Mouse (Mus musculus) forebrain, embryonic 14.5 days (tissue): ENCODE results near the gene Hoxa4. TPM values are rescaled to one million over a fixed set of nuclear protein-coding genes. Genes with fewer than 3 reads are reported as not detected.

Experiments used
- ATAC-seq: fragments of 200-750 bp; cut with Nextera tagmentation; 2 replicates; pipeline ENCODE4 v1.8.0; 2017; ENCODE audit warnings: mild to moderate bottlenecking, moderate library complexity
- DNase-seq: peaks from one replicate; pipeline ENCODE4 v3.0.0-alpha.2; 2015; ENCODE audit warnings: low spot score
- H3K27ac ChIP-seq: fragments of 300-500 bp; sonication (generic); 2 replicates; pipeline ENCODE4 v1.5.1; 2014; ENCODE audit warnings: low read depth, mild to moderate bottlenecking, control low read depth, low read length, moderate library complexity
- H3K27me3 ChIP-seq: fragments of 300-500 bp; sonication (generic); replicated peaks from 2 replicates; pipeline ENCODE4 v1.6.1; 2014; ENCODE audit warnings: low read length, control low read depth, mixed read lengths; ENCODE audit not compliant: control insufficient read depth, insufficient read depth
- H3K36me3 ChIP-seq: fragments of 300-500 bp; sonication (generic); 2 replicates; pipeline ENCODE4 v1.6.1; 2014; ENCODE audit warnings: low read length, control low read depth; ENCODE audit not compliant: control insufficient read depth, insufficient read depth
- H3K4me1 ChIP-seq: fragments of 300-500 bp; sonication (generic); 2 replicates; pipeline ENCODE4 v1.6.1; 2014; ENCODE audit warnings: antibody characterized with exemption, low read length, control low read depth; ENCODE audit not compliant: control insufficient read depth, insufficient read depth
- H3K4me2 ChIP-seq: fragments of 300-500 bp; sonication (generic); 2 replicates; pipeline ENCODE4 v1.6.1; 2014; ENCODE audit warnings: mild to moderate bottlenecking, control low read depth, low read length
- H3K4me3 ChIP-seq: fragments of 300-500 bp; sonication (generic); 2 replicates; pipeline ENCODE4 v1.5.1; 2014; ENCODE audit warnings: low read depth, low read length, control low read depth
- H3K9ac ChIP-seq: fragments of 300-500 bp; sonication (generic); 2 replicates; pipeline ENCODE4 v1.6.1; 2014; ENCODE audit warnings: mild to moderate bottlenecking, low read length, control low read depth, moderate library complexity
- H3K9me3 ChIP-seq: fragments of 300-500 bp; sonication (generic); replicated peaks from 2 replicates; pipeline ENCODE4 v1.6.1; 2016; ENCODE audit warnings: low read length, control low read depth, mixed read lengths; ENCODE audit not compliant: control insufficient read depth
- WGBS: fragments of 180-500 bp; shearing (Covaris S2); extraction: QIAGEN DNeasy Blood & Tissue Kit; methylation state at CpG from one replicate; pipeline ENCODE4 v1.1.7; 2014; 5-methylcytosine and 5-hydroxymethylcytosine counted together
- polyA plus RNA-seq: library from polyadenylated mRNA; unstranded; fragments of >200 nt; fragmentation: Nextera tagmentation; extraction: Ambion mirVana; gene quantifications from 2 replicates; pipeline ENCODE4 v1.2.1, GENCODE M21; 2014

Gene Hoxa4
- polyA plus RNA-seq, 1 experiment from 2014 or later, result not detected

DNA sequence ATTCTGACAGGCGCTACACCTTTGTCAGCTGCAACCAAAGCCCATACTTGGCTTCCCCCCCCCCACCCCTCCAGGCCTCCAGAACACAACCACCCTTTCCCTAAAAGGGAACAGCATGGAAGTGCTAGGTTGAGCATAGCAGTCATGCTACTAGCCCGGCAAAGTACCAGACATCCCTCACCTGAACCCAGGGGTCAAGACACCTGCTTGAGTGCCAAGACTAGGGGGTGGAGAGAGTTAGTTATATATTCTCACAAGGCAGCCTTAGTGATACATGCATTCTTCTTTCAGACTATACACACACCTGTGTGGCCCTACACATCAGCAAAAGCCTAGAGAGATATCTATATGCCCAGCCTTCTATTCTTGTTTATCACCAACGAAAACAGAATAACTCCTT is 5.7 kb downstream of the Hoxa4 start:
- no peaks in the 10 kb centered on the region for H3K36me3 ChIP-seq
- no peaks in the 10 kb centered on the region for H3K4me1 ChIP-seq
- DNase-seq, result no peak
- no peak overlapping the region for H3K9ac ChIP-seq
- H3K4me3 ChIP-seq, result no peak overlapping the region
- no peak overlapping the region for H3K4me2 ChIP-seq
- ATAC-seq, result no peak
- no peaks in the 10 kb centered on the region for H3K9me3 ChIP-seq
- WGBS, result 9% methylated on average over 3 of the region's 3 CpGs
- H3K27ac ChIP-seq, result no peak overlapping the region
- H3K27me3 ChIP-seq, result peaks cover 99% of the 10 kb centered on the region

DNA sequence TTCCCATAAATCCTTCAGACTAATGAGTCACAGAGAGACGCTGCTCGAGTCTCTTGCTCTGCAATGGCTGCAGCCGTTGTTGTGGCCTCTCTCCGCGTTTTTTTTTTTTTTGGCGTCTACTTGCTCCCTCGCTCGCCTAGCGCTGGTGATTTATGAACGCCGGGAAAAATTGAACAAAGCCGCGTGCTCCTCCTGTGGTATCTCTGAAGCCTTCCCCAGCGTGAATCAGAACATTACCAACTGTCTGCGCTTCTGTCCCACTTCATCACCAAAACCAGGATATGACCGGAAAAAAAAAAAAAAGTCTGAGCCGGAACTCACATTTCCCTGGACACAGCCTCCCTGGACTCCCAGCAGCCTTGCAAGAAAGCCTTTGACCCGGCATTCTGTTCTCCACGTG is 6.3 kb downstream of the Hoxa4 start:
- WGBS, result 1% methylated on average over 19 of the region's 19 CpGs
- Histone ChIP-seq H3K9ac (no peak overlapping the region), H3K27ac (no peak overlapping the region), H3K4me2 (no peak overlapping the region), H3K9me3 (no peaks in the 10 kb centered on the region), H3K4me1 (no peaks in the 10 kb centered on the region), H3K4me3 (no peak overlapping the region), H3K36me3 (no peaks in the 10 kb centered on the region), H3K27me3 (peaks cover 99% of the 10 kb centered on the region)
- no peak for ATAC-seq
- no peak for DNase-seq

GRCm38 (mm10) chr6:52184668-52185067 is 6.9 kb downstream of the Hoxa4 start:
- Histone ChIP-seq H3K27me3 (peaks cover 99% of the 10 kb centered on the region), H3K36me3 (no peaks in the 10 kb centered on the region), H3K9ac (no peak overlapping the region), H3K4me2 (no peak overlapping the region), H3K4me1 (no peaks in the 10 kb centered on the region), H3K9me3 (no peaks in the 10 kb centered on the region), H3K4me3 (no peak overlapping the region), H3K27ac (no peak overlapping the region)
- ATAC-seq (no peak), DNase-seq (no peak)
- under 1% methylated on average over 6 of the region's 6 CpGs for WGBS

DNA sequence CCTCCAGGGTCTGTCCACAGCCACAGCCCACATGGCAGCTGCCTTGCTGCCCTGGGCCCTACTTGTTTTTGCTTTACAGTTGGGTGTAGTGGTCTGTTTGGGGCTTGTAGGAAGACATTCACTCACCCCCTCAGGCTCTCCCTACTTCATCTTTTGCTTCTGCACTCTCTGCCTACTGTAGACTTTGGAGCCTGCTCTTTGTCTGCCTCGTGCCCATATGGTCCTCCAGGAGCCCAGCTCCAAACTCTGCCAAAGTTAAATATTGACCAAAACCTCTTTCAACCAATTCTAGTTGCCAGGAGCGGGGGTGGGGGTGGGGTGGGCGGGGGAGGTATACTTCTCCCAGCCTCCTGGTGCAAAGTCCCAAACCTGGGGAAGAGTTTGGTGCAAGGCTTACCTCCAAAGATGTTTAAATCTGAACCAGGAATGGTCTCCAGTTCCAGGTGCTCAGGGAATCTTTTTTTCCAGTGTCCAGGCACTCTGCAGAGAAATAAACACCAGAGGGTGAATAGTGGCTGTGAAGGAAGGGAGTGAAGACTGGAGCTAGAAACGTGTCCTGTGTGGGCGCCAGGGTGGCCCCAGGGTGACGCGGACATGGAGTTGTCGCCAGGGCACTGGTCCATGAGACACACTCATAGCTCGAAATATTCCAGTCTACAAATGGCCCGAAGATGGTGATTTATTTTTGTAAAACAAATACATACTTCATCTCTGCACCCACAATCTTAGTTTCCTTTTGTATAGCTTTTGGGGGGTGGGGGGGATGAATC is 8.1 kb downstream of the Hoxa4 start:
- Histone ChIP-seq H3K4me2 (no peak overlapping the region), H3K4me3 (no peak overlapping the region)

GRCm38 (mm10) chr6:52182793-52183192 is 8.8 kb downstream of the Hoxa4 start:
- WGBS, result 5% methylated on average over 1 of the region's 1 CpGs
- no peak overlapping the region for H3K27ac ChIP-seq
- no peaks in the 10 kb centered on the region for H3K4me1 ChIP-seq
- no peak overlapping the region for H3K4me2 ChIP-seq
- H3K4me3 ChIP-seq, result no peak overlapping the region
- H3K9me3 ChIP-seq, result no peaks in the 10 kb centered on the region
- no peak for ATAC-seq
- H3K36me3 ChIP-seq, result no peaks in the 10 kb centered on the region
- DNase-seq, result no peak
- H3K9ac ChIP-seq, result no peak overlapping the region
- peaks cover 100% of the 10 kb centered on the region for H3K27me3 ChIP-seq

More for the DNA sequence above, 8.1 kb downstream of the Hoxa4 start:
- Histone ChIP-seq H3K27me3 (peaks cover 100% of the 10 kb centered on the region), H3K36me3 (no peaks in the 10 kb centered on the region), H3K9me3 (no peaks in the 10 kb centered on the region), H3K9ac (no peak overlapping the region), H3K4me1 (no peaks in the 10 kb centered on the region), H3K27ac (no peak overlapping the region)
- DNase-seq (no peak), ATAC-seq (no peak)
- 4% methylated on average over 10 of the region's 10 CpGs for WGBS

GRCm38 (mm10) chr6:52182030-52182429 is 9.5 kb downstream of the Hoxa4 start:
- H3K9me3 ChIP-seq, result no peaks in the 10 kb centered on the region
- 7% methylated on average over 2 of the region's 2 CpGs for WGBS
- no peak for DNase-seq

GRCm38 (mm10) chr6:52180726-52181125 is 10.8 kb downstream of the Hoxa4 start:
- Histone ChIP-seq H3K4me2 (no peak overlapping the region), H3K4me3 (no peak overlapping the region), H3K27me3 (peaks cover 100% of the 10 kb centered on the region), H3K27ac (no peak overlapping the region), H3K36me3 (no peaks in the 10 kb centered on the region), H3K9me3 (no peaks in the 10 kb centered on the region), H3K4me1 (no peaks in the 10 kb centered on the region), H3K9ac (no peak overlapping the region)
- 3% methylated on average over 3 of the region's 3 CpGs for WGBS
- no peak for ATAC-seq
- no peak for DNase-seq

More at GRCm38 (mm10) chr6:52182030-52182429, 9.5 kb downstream of the Hoxa4 start:
- ATAC-seq, result no peak
- Histone ChIP-seq H3K4me3 (no peak overlapping the region), H3K27me3 (peaks cover 100% of the 10 kb centered on the region), H3K9ac (no peak overlapping the region), H3K4me2 (no peak overlapping the region), H3K4me1 (no peaks in the 10 kb centered on the region), H3K36me3 (no peaks in the 10 kb centered on the region), H3K27ac (no peak overlapping the region)

DNA sequence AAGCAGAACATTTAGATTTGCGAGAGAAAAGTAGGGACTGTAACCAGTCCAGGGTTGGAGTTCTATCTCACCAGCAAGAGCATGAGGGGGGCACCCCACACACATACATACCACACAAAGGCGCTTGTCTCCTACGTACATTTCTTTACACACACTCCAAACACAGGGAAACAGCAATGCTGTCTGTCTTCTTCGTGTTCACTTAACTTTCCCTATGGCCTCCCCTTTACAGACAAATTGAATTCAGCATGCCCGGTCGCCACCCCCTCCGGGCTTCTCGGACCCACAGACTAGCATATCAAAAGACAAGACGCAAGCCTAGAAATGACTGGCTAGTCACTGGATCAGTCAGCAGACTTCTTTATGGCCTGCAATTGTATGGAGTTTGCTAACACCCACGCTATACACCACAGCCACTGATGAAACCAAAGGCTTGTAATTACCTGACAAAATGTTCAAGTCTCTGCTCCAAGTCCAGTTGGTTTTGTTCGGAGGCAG is 11.3 kb downstream of the Hoxa4 start:
- no peak overlapping the region for H3K27ac ChIP-seq
- no peak for DNase-seq
- no peaks in the 10 kb centered on the region for H3K36me3 ChIP-seq
- H3K4me3 ChIP-seq, result no peak overlapping the region
- H3K27me3 ChIP-seq, result peaks cover 100% of the 10 kb centered on the region
- no peak for ATAC-seq
- no peak overlapping the region for H3K9ac ChIP-seq
- H3K9me3 ChIP-seq, result no peaks in the 10 kb centered on the region
- no peaks in the 10 kb centered on the region for H3K4me1 ChIP-seq
- H3K4me2 ChIP-seq, result no peak overlapping the region
- 1% methylated on average over 11 of the region's 11 CpGs for WGBS

DNA sequence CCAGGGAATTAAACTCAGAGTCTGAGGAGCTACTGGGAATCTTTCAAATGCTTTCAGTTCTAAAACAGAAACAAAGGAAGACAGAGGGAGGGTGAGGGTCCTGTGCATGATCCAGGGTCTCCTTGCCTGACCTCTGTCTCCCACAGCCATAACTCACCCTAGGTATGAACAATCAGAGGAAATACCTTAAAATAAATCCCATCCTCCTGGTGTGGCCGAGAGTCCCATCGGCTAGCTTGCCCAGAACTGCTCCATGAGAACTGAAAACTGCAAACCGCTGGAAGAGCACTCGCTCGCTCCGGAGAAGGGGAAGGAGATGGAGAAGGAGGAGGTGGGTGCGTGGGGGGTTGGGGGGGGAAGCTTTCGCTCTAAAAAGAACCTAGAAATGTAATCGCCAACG is 11.9 kb downstream of the Hoxa4 start:
- no peak overlapping the region for H3K4me2 ChIP-seq
- no peaks in the 10 kb centered on the region for H3K36me3 ChIP-seq
- DNase-seq (no peak), ATAC-seq (no peak)
- peaks cover 100% of the 10 kb centered on the region for H3K27me3 ChIP-seq
- no peaks in the 10 kb centered on the region for H3K4me1 ChIP-seq
- H3K9me3 ChIP-seq, result no peaks in the 10 kb centered on the region
- H3K4me3 ChIP-seq, result no peak overlapping the region
- H3K27ac ChIP-seq, result no peak overlapping the region
- WGBS, result 1% methylated on average over 10 of the region's 10 CpGs
- H3K9ac ChIP-seq, result no peak overlapping the region
